Mouse (Mus musculus): ENCODE results near the gene Gltpd2.
"Not testable (repeated sequence)": the region's sequence is repeated elsewhere in the genome, so short reads cannot be mapped to it uniquely, and the experiment has no call there.

Gene Gltpd2

GRCm38 (mm10) chr11:70518436-70518835 is 560 bp upstream of the Gltpd2 start:
- DNase-seq (ENCODE audit: low read depth): no peak

GRCm38 (mm10) chr11:70520178-70520769 is 1.3 kb downstream of the Gltpd2 start:
- no peak for DNase-seq (ENCODE audit: low read depth)

GRCm38 (mm10) chr11:70523306-70523989 is 4.5 kb downstream of the Gltpd2 start:
- not testable (repeated sequence) for DNase-seq (ENCODE audit: low read depth)

- no peak for DNase-seq (ENCODE audit: low read depth)
These were observed 5.8 kb downstream of the Gltpd2 start for GRCm38 (mm10) chr11:70524782-70525181.

GRCm38 (mm10) chr11:70525184-70525678 is 6.2 kb downstream of the Gltpd2 start, which contains the start of gene Psmb6:
Gene Psmb6 (plus strand): TSS chr11:70525367.
- peak; percentile 94 for DNase-seq (ENCODE audit: low read depth)

GRCm38 (mm10) chr11:70525726-70526125 is 6.7 kb downstream of the Gltpd2 start:
- no peak for DNase-seq (ENCODE audit: low read depth)

GRCm38 (mm10) chr11:70526211-70526610 is 7.2 kb downstream of the Gltpd2 start:
- no peak for DNase-seq (ENCODE audit: low read depth)

GRCm38 (mm10) chr11:70528610-70529009 is 9.6 kb downstream of the Gltpd2 start:
- no peak for DNase-seq (ENCODE audit: low read depth)

GRCm38 (mm10) chr11:70531065-70531464 is 12.1 kb downstream of the Gltpd2 start:
- DNase-seq (ENCODE audit: low read depth): not testable (repeated sequence)

GRCm38 (mm10) chr11:70532839-70533238 is 13.8 kb downstream of the Gltpd2 start, which contains the start of gene Gm40193:
Gene Gm40193 (minus strand): TSS chr11:70532939.
- DNase-seq (ENCODE audit: low read depth): no peak

GRCm38 (mm10) chr11:70539423-70539822 is 20.4 kb downstream of the Gltpd2 start:
- no peak for DNase-seq (ENCODE audit: low read depth)

- DNase-seq (ENCODE audit: low read depth): peak; percentile 67
These were observed 21.0 kb downstream of the Gltpd2 start, which contains the start of gene Pld2 for GRCm38 (mm10) chr11:70539877-70540587. Gene Pld2 (plus strand): TSS chr11:70540064.

GRCm38 (mm10) chr11:70540928-70541327 is 21.9 kb downstream of the Gltpd2 start:
- DNase-seq (ENCODE audit: low read depth): no peak

GRCm38 (mm10) chr11:70541415-70541814 is 22.4 kb downstream of the Gltpd2 start:
- DNase-seq (ENCODE audit: low read depth): no peak

- DNase-seq (ENCODE audit: low read depth): no peak
These were observed 25.5 kb downstream of the Gltpd2 start for GRCm38 (mm10) chr11:70544496-70544895.

GRCm38 (mm10) chr11:70551526-70551925 is 32.5 kb downstream of the Gltpd2 start:
- no peak for DNase-seq (ENCODE audit: low read depth)

- no peak for DNase-seq (ENCODE audit: low read depth)
These were observed 34.9 kb downstream of the Gltpd2 start for GRCm38 (mm10) chr11:70553940-70554339.

GRCm38 (mm10) chr11:70557545-70557944 is 38.5 kb downstream of the Gltpd2 start:
- DNase-seq (ENCODE audit: low read depth): no peak

- DNase-seq (ENCODE audit: low read depth): no peak
These were observed 42.9 kb downstream of the Gltpd2 start for GRCm38 (mm10) chr11:70561937-70562286.

GRCm38 (mm10) chr11:70562287-70562994 is 43.4 kb downstream of the Gltpd2 start, which contains the start of gene Mink1:
Gene Mink1 (plus strand): TSS chr11:70562881.
- DNase-seq (ENCODE audit: low read depth): peak; percentile 81

- no peak for DNase-seq (ENCODE audit: low read depth)
These were observed 44.0 kb downstream of the Gltpd2 start for GRCm38 (mm10) chr11:70562995-70563469.
